Mouse (Mus musculus): ENCODE results near the gene Hist2h4. TPM values are rescaled to one million over a fixed set of nuclear protein-coding genes. Genes with fewer than 3 reads are reported as not detected.

The Hist2h4 gene
- total RNA-seq, 2 experiments from 2014 or later = 29.6 to 29.9 TPM

- no peak overlapping the region for H3K27ac ChIP-seq
- H3K4me3 ChIP-seq = no peak overlapping the region
- DNase-seq (ENCODE audit: low spot score in 2 of 2) = no peak
- TF ChIP-seq CTCF (conservative IDR thresholded peaks at IDR 0.05) = no peak
Measured at GRCm38 (mm10) chr3:96237335-96237903, 25.7 kb downstream of the Hist2h4 start.

DNA sequence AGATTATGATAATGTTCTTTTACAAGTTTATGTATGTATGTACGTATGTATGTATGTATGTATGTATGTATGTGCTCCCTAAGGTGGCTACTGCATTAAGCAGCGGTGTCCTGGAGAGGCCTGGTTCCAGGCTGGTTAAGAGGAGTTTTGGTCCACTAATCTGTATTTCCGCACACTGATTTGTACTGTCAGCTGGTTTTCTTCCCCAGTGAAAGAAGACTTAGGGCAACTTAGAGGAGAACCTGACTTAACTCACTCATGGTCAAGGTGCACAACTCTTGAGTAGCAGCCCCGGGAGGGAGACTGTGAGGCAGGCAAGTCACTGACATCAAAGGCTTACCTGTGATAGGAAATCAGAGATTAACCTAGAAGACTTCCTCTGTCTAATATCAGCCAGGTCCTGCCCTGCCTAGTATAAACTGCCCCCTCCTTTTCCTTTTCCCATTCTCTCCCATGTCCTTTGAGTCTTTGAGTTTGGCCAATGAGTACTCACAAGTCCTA is 26.2 kb downstream of the Hist2h4 start:
- H3K4me3 ChIP-seq = no peak overlapping the region
- no peak overlapping the region for H3K27ac ChIP-seq
- no peak for DNase-seq (ENCODE audit: low spot score in 2 of 2)
- no peak for TF ChIP-seq CTCF (conservative IDR thresholded peaks at IDR 0.05)

DNA sequence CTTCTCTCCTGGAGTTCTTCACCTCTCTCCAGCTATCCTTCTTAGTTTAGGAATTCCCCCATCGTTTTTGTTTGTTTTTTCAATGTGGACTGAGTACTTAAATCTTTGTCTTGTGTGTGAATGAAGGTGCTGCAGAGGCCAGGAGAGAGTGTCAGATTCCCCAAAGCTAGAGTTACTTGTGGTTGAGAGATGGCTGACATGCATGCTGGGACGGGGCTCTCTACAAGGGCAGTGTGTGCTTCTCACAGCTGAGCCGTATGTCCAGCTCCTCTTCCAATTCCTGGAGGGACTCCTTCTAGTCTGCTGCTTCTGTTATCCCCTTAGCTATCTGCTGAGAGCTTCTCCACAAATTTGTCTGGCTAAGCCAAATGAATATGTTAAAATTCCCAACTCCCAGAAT is 27.3 kb downstream of the Hist2h4 start:
- Histone ChIP-seq H3K27ac (peak overlapping the region; percentile 36), H3K4me3 (no peak overlapping the region)
- DNase-seq (ENCODE audit: low spot score in 2 of 2) = no peak
- no peak for TF ChIP-seq CTCF (conservative IDR thresholded peaks at IDR 0.05)

DNA sequence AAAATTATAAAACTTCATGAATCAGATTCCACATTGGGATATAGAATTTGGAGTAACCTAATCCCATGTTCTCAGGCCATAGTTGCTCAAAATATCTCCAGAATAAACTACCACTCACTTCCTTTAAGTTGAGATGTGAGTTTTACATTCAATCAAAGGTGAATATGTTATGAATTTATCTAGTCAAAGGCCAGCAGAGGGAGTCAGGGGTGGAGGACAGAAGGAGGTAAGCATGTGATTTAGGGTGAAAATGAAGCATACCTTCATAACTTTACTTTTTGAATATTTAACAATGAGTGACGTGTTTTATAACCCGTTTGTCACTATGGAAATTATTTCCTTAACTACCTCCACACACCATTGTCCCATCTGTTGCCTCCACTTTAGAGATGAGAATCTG is 28.2 kb downstream of the Hist2h4 start:
- Histone ChIP-seq H3K27ac (peak overlapping the region; percentile 36; the same call in 1 of the 2 replicates), H3K4me3 (no peak overlapping the region)
- DNase-seq (ENCODE audit: low spot score in 2 of 2) = no peak
- peak; percentile 30; the same call in 1 of the 2 replicates for TF ChIP-seq CTCF (conservative IDR thresholded peaks at IDR 0.05)

DNA sequence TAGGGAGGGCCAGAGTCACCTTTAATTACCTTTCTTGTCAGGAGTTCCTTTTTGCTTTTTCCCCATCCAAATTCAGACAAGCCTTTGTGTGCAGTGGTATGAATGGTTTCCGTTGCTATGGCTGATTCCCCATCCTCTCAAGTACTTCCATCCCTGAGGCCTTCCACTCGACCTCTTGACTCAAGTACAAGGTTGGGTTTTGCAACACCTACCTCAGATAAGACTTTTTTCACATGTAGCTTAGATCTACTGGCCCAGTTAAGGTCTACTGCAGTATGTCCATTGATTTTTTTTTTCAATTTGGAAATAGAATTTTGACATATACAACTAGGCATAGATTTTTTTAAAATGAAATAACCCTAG is 31.4 kb downstream of the Hist2h4 start:
- DNase-seq (ENCODE audit: low spot score in 2 of 2) = no peak
- no peak for TF ChIP-seq CTCF (conservative IDR thresholded peaks at IDR 0.05)
- H3K27ac ChIP-seq = no peak overlapping the region
- no peak overlapping the region for H3K4me3 ChIP-seq

- no peak for TF ChIP-seq CTCF (conservative IDR thresholded peaks at IDR 0.05)
- H3K27ac ChIP-seq = no peak overlapping the region
- H3K4me3 ChIP-seq = no peak overlapping the region
- no peak for DNase-seq (ENCODE audit: low spot score in 2 of 2)
Measured at GRCm38 (mm10) chr3:96230910-96231757, 32.0 kb downstream of the Hist2h4 start.

DNA sequence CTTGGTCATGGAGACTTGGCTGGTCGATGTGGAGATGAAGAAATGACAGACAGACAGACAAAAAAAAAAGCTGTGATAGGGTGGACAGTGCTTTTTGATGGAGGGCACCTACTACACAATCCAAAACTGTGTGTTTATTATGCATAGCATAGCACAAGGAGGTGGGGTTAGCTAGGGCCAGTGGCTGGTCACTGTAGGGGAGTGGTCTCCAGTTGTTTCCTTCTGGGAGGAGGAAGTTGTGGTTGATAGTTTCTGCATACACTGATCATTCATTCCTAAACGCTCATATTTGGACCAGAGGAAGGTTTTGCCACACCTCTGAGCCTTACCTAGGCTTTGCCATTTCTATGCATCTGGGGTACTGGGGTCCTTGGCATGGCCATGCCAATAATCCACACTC is 32.7 kb downstream of the Hist2h4 start:
- no peak for DNase-seq (ENCODE audit: low spot score in 2 of 2)
- H3K27ac ChIP-seq = no peak overlapping the region
- H3K4me3 ChIP-seq = no peak overlapping the region
- TF ChIP-seq CTCF (conservative IDR thresholded peaks at IDR 0.05) = no peak

DNA sequence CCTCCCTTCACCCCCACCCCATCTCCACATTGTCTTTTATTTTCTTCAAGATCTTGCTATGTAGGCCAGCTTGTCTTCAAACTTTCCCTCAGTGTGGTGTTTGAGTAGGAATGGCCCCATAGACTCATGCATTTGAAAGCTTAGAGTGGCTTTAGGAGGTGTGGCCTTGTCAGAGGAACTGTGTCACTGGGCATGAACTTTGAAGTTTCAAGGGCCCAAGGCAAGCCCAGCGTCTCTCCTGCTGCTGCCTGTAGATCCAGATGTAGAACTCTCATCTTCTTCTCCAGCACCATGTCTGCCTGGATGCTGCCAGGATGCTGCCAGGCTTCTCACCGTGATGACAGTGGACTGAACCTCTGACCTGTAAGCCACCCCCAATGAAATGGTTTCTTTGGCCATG is 34.3 kb downstream of the Hist2h4 start:
- TF ChIP-seq CTCF (conservative IDR thresholded peaks at IDR 0.05) = no peak
- H3K27ac ChIP-seq = no peak overlapping the region

DNA sequence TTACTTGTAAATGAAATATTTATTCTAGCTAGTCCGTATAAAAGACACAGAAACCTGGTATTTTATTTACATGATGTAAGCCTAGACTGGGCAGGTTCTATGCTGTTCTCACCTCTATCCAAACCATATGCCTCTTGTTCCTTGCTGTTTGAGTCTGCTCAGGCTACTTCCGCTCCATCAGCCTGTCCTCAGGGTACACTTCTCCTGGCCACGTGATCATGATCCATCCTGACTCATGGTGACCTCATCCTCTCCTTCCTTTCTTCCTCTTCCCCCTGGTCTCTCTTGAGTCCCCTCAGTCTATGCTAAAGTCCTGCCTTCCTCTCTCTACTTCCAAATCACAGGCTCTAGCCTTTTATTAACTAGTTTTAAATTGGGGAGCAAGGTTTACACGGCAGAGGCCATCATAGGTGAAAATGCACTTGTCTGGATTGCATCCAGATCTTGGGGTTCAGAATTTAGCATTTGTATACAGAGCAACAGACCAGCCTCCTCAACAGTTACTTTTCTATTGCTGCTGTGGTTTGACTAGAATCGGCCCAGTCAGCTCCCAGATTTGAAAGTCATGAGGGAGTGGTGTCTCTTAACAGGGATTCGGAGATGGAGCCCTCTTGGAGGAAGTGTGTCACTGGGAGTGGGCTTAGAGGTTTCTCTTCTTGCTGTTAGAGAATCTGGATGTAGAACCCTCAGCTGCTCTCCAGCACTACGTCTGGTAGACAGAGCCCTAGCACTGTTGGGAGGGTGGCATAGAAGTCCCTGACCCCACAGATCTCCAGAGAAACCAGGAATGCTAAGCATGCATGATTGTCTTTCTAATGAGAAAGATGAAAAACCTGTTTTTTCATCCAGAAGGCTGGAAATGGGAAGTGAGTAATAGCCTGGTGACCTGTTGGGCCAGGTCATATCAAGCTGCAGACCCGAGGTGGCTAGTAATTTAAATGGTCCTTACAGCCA is 36.1 kb downstream of the Hist2h4 start:
- DNase-seq (ENCODE audit: low spot score in 2 of 2) = no peak
- Histone ChIP-seq H3K27ac (no peak overlapping the region), H3K4me3 (no peak overlapping the region)
- TF ChIP-seq CTCF (conservative IDR thresholded peaks at IDR 0.05) = no peak

More for the DNA sequence above, 34.3 kb downstream of the Hist2h4 start:
- H3K4me3 ChIP-seq = no peak overlapping the region
- DNase-seq (ENCODE audit: low spot score in 2 of 2) = no peak

- no peak for TF ChIP-seq CTCF (conservative IDR thresholded peaks at IDR 0.05)
- no peak for DNase-seq (ENCODE audit: low spot score in 2 of 2)
- Histone ChIP-seq H3K4me3 (no peak overlapping the region), H3K27ac (no peak overlapping the region)
Measured at GRCm38 (mm10) chr3:96225421-96225820, 37.7 kb downstream of the Hist2h4 start.

GRCm38 (mm10) chr3:96222774-96223173 is 40.3 kb downstream of the Hist2h4 start:
- H3K27ac ChIP-seq = peak overlapping the region; percentile 100; the same call in 1 of the 2 replicates
- no peak for DNase-seq (ENCODE audit: low spot score in 2 of 2)
- H3K4me3 ChIP-seq = peak overlapping the region; percentile 90; the same call in 1 of the 2 replicates
- TF ChIP-seq CTCF (conservative IDR thresholded peaks at IDR 0.05) = no peak

- no peak for DNase-seq (ENCODE audit: low spot score in 2 of 2)
- H3K27ac ChIP-seq = peak overlapping the region; percentile 100
- H3K4me3 ChIP-seq = peak overlapping the region; percentile 90
- TF ChIP-seq CTCF (conservative IDR thresholded peaks at IDR 0.05) = no peak
Measured at GRCm38 (mm10) chr3:96221640-96222038, 41.5 kb downstream of the Hist2h4 start.
